Mouse (Mus musculus): ENCODE results near the gene Rpl11.

DNA sequence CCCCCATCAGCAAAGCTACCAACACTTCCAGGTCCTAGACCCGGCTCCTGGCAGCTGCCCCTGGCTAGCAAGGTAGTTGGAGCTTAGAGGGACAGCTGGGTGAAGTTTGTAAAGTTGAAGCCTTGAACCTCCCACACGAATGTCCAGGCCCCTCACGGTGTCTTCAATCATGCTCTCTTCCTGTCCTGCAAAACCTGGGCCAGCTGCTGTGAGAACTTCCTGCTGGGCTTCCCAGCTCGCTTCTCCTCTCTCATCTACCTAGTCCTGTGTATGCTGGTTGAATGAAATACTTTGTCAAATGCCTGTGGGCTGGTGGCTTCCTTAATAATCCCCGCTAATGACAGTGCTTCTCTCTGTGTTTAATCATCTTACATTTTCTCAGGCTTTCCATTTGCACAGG lies 35.1 kb upstream of the Rpl11 start:
- TF ChIP-seq POLR2A (IDR thresholded peaks at IDR 0.05; ENCODE audit: borderline replicate concordance, extremely low read depth, low read depth, low read length) (no peak), CTCF (IDR thresholded peaks at IDR 0.05; ENCODE audit: insufficient read depth, low read length) (no peak)
